Mouse (Mus musculus) MEL (cell line): ENCODE data around the gene Col11a2.
A peak's percentile ranks its signal among the peaks of the same experiment; 100 is the strongest.

Experiments
- BHLHE40 ChIP-seq: IDR thresholded peaks from 2 replicates; pipeline ENCODE4 v1.6.1; 2012; ENCODE audit warnings: low read depth, mild to moderate bottlenecking, inconsistent platforms, low read length, improper control_type of control experiment, borderline replicate concordance
- CHD2 ChIP-seq: IDR thresholded peaks from 2 replicates; pipeline ENCODE4 v1.6.1; 2011; ENCODE audit warnings: low read length, improper control_type of control experiment
- CTCF ChIP-seq, 3 experiments: IDR thresholded peaks in 2 of 3; conservative IDR thresholded peaks in 1 of 3; 2 replicates each; pipeline ENCODE4 v1.5.1; 2011 to 2012; ENCODE audit warnings: low read length in 3 of 3, low read depth in 2 of 3, mild to moderate bottlenecking in 2 of 3, improper control_type of control experiment in 1 of 3, inconsistent platforms in 1 of 3, mixed read lengths in 1 of 3, moderate library complexity in 1 of 3; ENCODE audit not compliant: control insufficient read depth in 1 of 3, insufficient read depth in 1 of 3, poor library complexity in 1 of 3, severe bottlenecking in 1 of 3
- ETS1 ChIP-seq: IDR thresholded peaks from 2 replicates; pipeline ENCODE4 v1.6.1; 2012; ENCODE audit warnings: low read depth, mild to moderate bottlenecking, inconsistent platforms, low read length, improper control_type of control experiment, moderate library complexity
- KAT2A ChIP-seq: conservative IDR thresholded peaks from 2 replicates; pipeline ENCODE4 v1.6.1; 2012; ENCODE audit warnings: low read depth, low read length, improper control_type of control experiment, inconsistent platforms
- POLR2A ChIP-seq, 2 experiments: IDR thresholded peaks; 2 replicates each; pipeline ENCODE4 v1.6.1; 2011 to 2012; ENCODE audit warnings: low read length in 2 of 2, mild to moderate bottlenecking in 2 of 2, control low read depth in 1 of 2, improper control_type of control experiment in 1 of 2, low read depth in 1 of 2, moderate library complexity in 1 of 2; ENCODE audit not compliant: control insufficient read depth in 1 of 2, insufficient read depth in 1 of 2, poor library complexity in 1 of 2
- POLR2AphosphoS2 ChIP-seq: IDR thresholded peaks from 2 replicates; pipeline ENCODE4 v1.6.1; 2011; ENCODE audit warnings: low read length, improper control_type of control experiment
- TCF12 ChIP-seq: IDR thresholded peaks from 2 replicates; pipeline ENCODE4 v1.6.1; 2014; ENCODE audit warnings: low read depth, mild to moderate bottlenecking, inconsistent platforms, low read length, improper control_type of control experiment, moderate library complexity
- ZNF384 ChIP-seq: IDR thresholded peaks from 2 replicates; pipeline ENCODE4 v1.6.1; 2012; ENCODE audit warnings: low read depth, mild to moderate bottlenecking, inconsistent platforms, low read length, improper control_type of control experiment

DNA sequence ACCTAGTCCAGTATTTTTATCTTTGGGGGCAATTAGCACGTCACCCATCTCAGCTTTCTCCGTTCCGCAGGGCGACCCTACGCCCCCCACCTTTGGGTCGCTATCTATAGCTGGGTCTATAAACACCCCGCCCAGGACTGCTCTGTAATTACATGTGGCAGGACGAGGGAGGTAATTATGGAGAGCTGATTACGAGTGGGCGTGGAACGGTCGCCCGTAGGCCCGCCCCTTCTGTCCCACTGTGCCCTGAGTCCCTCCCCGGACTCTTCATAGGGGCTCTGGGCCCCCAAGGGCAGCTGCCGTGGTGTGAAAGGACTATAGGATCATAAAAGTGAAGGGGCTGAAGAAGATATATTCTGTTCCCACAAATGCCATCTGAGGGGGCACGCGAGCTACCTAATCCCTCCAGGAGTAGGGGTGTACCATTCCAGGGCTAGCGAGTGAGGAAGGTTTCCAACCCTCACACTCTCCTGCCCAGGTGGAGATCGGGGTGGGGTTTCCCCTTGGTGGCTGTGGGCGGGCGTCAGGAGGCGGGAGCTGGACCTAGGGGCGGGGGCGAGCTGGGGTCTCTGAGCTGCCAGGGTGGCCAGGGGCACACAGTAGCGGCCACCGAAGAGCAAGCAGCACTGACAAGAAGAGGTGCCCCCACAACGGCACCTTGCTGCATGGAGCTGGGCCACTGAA is at the start of gene Col11a2:
- TF ChIP-seq CTCF (IDR thresholded peaks at IDR 0.05 in 2 of 3, conservative IDR thresholded peaks at IDR 0.05 in 1 of 3; ENCODE audit: control insufficient read depth in 1 of 3, insufficient read depth in 1 of 3, low read depth in 2 of 3, low read length in 3 of 3, poor library complexity in 1 of 3, severe bottlenecking in 1 of 3) = no peak
- 0 out of 2 replicates have a peak, but pooled peaks have one; percentile 28 for TF ChIP-seq POLR2AphosphoS2
- no peak for TF ChIP-seq CHD2
- TF ChIP-seq ZNF384 = no peak
- no peak for TF ChIP-seq POLR2A (IDR thresholded peaks at IDR 0.05; ENCODE audit: control insufficient read depth in 1 of 2, insufficient read depth in 1 of 2, low read depth in 1 of 2, low read length in 2 of 2, poor library complexity in 1 of 2)
- no peak for TF ChIP-seq KAT2A
- TF ChIP-seq ETS1 = no peak
- TF ChIP-seq BHLHE40 = no peak
- no peak for TF ChIP-seq TCF12
